Mouse (Mus musculus): ENCODE measurements around the gene Abhd4.

Abhd4 gene

GRCm38 (mm10) chr14:54276446-54276845 is 22.5 kb downstream of the Abhd4 start:
- no peak for DNase-seq (ENCODE audit: low spot score in 2 of 2)

GRCm38 (mm10) chr14:54284839-54285238 is 30.9 kb downstream of the Abhd4 start, which contains the start of gene Olfr49:
Gene Olfr49, minus strand, starts transcription at chr14:54284939.
- no peak for DNase-seq (ENCODE audit: low spot score in 2 of 2)

- no peak for DNase-seq (ENCODE audit: low spot score in 2 of 2)
Observed at GRCm38 (mm10) chr14:54300136-54300535, 46.1 kb downstream of the Abhd4 start.

- no peak for DNase-seq (ENCODE audit: low spot score in 2 of 2)
Observed at GRCm38 (mm10) chr14:54300676-54301075, 46.7 kb downstream of the Abhd4 start.

- no peak for DNase-seq (ENCODE audit: low spot score in 2 of 2)
Observed at GRCm38 (mm10) chr14:54311763-54312162, 57.8 kb downstream of the Abhd4 start.
